Mouse (Mus musculus): Measurements from ENCODE around the gene Tm7sf3.

Gene Tm7sf3

DNA sequence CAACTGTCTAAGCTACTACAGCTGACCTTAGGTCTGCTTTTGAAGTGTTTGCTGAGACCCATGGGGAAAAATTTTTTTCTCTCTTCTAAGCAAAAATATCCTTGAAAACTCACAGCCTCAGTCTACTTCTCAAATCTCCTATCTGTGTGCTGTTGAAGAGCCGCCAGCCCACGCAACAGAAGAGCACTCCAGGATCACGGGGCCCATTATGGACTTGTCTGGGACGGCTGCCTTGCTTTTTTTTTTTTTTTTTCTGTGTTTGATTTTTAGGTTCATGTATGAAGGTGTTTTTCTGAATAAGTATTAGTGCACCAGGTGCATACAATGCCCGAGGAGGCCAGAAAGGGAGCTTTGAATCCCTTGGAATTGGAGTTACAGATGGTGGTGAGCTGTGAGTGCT, 6.1 kb downstream of the Tm7sf3 start:
- Histone ChIP-seq H3K36me3 (ENCODE audit: control insufficient read depth, insufficient read depth, low read length, poor library complexity, severe bottlenecking) (no peaks in the 10 kb centered on the region), H3K27me3 (ENCODE audit: control insufficient read depth, insufficient read depth, low read length, poor library complexity, severe bottlenecking) (no peaks in the 10 kb centered on the region)
- DNase-seq (ENCODE audit: low read depth, low spot score) = no peak

DNA sequence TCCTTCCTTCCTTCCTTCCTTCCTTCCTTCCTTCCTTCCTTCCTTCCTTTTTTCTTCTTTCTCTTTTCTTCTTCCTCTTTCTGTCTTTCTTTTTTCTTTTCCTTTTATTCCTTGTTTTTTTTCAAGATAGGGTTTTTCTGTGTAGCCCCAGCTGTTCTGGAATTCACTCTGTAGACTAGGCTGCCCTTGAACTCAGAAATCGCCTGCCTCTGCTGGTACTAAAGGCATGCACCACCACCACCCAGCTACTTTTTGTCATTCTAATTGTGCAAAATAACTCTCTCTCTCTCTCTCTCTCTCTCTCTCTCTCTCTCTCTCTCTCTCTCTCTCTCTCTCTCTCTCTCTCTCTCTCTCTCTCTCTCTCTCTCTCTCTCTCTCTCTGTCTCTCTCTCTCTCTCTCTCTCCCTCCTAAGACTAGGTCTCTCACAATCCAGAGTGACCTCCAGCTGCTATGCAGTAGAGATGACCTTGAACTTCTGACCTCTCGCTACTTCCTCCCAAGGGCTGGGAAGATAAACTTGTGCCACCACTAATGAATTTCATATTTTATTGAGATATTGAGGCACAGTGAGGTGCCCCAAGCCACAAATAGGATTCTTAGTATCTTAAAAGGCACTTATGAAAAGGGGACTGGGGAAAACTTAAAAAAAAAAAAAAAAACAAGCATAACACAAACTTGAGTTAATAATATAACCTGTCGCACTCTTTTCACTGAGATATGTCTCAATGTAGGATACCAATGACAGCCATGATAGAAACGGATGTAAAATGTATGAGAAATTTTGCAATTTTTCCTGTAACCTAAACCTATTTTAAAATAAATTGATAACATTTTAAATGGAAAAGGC, 7.6 kb downstream of the Tm7sf3 start:
- Histone ChIP-seq H3K36me3 (ENCODE audit: control insufficient read depth, insufficient read depth, low read length, poor library complexity, severe bottlenecking) (no peaks in the 10 kb centered on the region), H3K27me3 (ENCODE audit: control insufficient read depth, insufficient read depth, low read length, poor library complexity, severe bottlenecking) (no peaks in the 10 kb centered on the region)
- DNase-seq (ENCODE audit: low read depth, low spot score) = peak; percentile 39

DNA sequence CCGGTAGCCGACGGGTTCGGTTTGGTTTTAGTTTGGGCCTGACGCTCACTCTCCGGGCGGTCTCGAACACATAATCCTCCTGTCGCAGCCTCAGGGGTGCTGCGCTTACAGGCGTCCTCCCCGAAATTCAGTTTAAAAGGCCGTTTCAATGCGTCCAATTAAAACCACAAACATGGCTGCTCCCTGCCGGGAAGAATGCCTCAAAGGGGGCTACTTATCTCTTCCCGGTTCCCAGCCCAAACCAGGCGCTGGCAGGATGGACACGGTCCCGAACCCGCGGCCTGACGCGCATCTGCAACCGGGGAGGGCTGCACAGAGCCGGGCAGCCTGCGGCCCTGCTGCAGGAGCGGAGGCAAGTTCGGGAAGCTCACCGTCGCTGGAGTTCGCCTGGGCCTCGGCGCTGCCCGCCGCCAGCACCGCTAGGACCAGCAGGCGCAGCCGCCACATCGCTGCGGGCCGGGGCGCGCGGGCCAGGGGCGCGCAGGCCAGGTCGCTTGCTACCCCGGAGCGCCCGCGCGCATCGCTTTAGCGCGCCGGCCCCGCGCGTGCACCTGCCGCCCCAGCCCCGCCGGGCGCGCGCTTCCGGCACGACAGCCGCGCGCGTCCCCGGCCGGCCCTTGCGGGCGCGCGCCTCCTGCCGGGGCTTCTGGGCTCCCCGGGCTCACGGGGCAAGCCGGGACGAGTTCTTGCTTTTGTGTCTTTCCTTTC, 8.5 kb downstream of the Tm7sf3 start:
- no peaks in the 10 kb centered on the region for H3K36me3 ChIP-seq (ENCODE audit: control insufficient read depth, insufficient read depth, low read length, poor library complexity, severe bottlenecking)
- no peaks in the 10 kb centered on the region for H3K27me3 ChIP-seq (ENCODE audit: control insufficient read depth, insufficient read depth, low read length, poor library complexity, severe bottlenecking)
- DNase-seq (ENCODE audit: low read depth, low spot score) = peak; percentile 81

DNA sequence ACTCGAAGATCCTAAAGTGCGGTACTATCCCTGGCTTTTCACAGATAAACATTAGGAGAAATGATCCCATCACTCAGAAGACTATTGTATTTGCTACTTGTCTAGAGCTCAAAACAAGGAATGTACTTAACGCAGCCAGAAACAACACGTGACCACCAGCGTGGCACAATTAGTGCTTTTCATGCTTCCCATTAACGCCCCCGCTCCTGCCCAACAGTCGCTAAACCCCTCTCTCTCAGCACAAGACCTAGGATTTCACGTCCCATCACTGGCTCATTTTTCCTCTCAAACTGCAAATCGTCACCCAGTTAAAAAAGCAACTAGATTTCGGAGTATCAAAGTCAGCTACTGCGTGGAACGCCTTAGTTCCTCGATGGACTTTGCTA, 9.0 kb downstream of the Tm7sf3 start:
- DNase-seq (ENCODE audit: low read depth, low spot score) = no peak
- Histone ChIP-seq H3K36me3 (ENCODE audit: control insufficient read depth, insufficient read depth, low read length, poor library complexity, severe bottlenecking) (no peaks in the 10 kb centered on the region), H3K27me3 (ENCODE audit: control insufficient read depth, insufficient read depth, low read length, poor library complexity, severe bottlenecking) (no peaks in the 10 kb centered on the region)

DNA sequence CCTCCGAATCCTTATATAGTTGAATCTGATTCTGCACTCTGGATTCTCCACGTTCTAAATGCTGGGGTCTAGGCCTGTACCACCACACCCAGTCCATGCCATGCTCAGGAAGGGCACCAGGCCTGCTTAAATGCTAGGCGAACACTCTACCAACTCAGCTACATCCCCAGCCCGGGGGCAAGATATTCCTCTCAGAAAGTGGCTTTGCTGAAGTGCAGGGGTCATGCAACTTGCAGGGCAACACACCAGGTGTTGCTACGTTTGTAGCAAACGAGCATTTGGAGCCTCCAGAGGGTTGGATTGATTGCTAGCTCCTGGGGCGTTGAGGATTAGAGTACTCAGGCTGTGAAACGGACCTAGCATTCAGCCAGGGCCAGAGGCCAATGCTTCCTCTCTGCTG, 9.5 kb downstream of the Tm7sf3 start:
- H3K36me3 ChIP-seq (ENCODE audit: control insufficient read depth, insufficient read depth, low read length, poor library complexity, severe bottlenecking) = no peaks in the 10 kb centered on the region
- no peaks in the 10 kb centered on the region for H3K27me3 ChIP-seq (ENCODE audit: control insufficient read depth, insufficient read depth, low read length, poor library complexity, severe bottlenecking)
- no peak for DNase-seq (ENCODE audit: low read depth, low spot score)

DNA sequence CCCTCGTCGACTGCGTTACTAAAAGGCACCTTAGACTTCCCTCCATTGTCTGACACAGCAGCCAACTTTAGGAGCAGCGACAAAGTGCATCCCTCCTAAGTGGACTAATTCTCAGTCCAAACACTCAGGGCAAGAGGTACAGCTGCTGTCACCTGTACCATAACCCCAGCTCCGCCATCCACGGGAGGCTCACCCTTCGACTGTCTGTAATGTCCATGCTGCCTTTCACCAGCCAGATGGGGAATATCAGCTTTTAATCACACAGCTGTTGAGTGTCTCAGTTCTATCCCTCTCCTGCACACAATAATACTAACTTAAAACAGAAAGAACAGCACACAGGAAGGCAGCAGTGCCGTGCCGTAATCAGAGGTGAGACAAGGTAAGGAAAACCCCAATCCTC, 10.2 kb downstream of the Tm7sf3 start:
- H3K27me3 ChIP-seq (ENCODE audit: control insufficient read depth, insufficient read depth, low read length, poor library complexity, severe bottlenecking) = no peaks in the 10 kb centered on the region
- DNase-seq (ENCODE audit: low read depth, low spot score) = no peak
- H3K36me3 ChIP-seq (ENCODE audit: control insufficient read depth, insufficient read depth, low read length, poor library complexity, severe bottlenecking) = no peaks in the 10 kb centered on the region

DNA sequence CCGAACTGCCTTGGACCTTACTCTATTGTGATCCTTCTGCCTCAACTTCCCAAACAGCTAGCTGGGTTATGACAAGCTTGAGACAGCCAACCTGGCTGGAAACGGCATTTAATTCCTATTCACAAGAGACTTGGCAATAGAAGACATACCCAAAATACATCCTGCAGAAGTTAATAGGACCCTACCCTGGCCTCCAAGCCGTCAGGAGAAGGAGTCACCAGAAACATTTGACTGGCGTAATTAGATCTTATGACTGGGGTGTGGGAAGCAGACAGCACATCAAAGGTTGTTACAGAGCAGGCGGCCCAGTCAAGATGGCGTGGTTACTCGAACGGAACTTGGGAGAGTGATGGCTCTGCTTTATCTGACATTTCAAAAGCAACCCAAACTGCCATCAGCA, 10.8 kb downstream of the Tm7sf3 start:
- no peak for DNase-seq (ENCODE audit: low read depth, low spot score)
- Histone ChIP-seq H3K27me3 (ENCODE audit: control insufficient read depth, insufficient read depth, low read length, poor library complexity, severe bottlenecking) (no peaks in the 10 kb centered on the region), H3K36me3 (ENCODE audit: control insufficient read depth, insufficient read depth, low read length, poor library complexity, severe bottlenecking) (no peaks in the 10 kb centered on the region)

DNA sequence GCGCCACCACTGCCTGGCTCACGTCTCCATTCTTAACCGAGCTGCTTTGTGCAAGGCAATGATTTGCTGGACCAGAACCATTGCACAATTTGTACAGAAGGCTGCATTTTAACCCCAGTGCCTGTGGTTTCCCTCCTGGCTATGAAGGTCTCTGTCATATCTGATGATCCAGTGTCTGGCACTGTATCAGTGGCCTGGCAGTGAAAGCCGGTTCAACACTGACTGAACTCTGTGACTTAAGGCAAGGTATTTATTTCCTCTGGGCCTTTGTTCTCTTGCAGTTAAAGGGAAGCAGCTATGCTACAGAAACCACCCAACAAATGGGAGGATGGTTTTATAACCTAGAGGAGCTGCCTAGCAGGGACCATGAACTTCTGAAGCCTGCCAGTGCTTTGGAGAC, 11.7 kb downstream of the Tm7sf3 start:
- no peaks in the 10 kb centered on the region for H3K27me3 ChIP-seq (ENCODE audit: control insufficient read depth, insufficient read depth, low read length, poor library complexity, severe bottlenecking)
- no peaks in the 10 kb centered on the region for H3K36me3 ChIP-seq (ENCODE audit: control insufficient read depth, insufficient read depth, low read length, poor library complexity, severe bottlenecking)
- DNase-seq (ENCODE audit: low read depth, low spot score) = no peak

DNA sequence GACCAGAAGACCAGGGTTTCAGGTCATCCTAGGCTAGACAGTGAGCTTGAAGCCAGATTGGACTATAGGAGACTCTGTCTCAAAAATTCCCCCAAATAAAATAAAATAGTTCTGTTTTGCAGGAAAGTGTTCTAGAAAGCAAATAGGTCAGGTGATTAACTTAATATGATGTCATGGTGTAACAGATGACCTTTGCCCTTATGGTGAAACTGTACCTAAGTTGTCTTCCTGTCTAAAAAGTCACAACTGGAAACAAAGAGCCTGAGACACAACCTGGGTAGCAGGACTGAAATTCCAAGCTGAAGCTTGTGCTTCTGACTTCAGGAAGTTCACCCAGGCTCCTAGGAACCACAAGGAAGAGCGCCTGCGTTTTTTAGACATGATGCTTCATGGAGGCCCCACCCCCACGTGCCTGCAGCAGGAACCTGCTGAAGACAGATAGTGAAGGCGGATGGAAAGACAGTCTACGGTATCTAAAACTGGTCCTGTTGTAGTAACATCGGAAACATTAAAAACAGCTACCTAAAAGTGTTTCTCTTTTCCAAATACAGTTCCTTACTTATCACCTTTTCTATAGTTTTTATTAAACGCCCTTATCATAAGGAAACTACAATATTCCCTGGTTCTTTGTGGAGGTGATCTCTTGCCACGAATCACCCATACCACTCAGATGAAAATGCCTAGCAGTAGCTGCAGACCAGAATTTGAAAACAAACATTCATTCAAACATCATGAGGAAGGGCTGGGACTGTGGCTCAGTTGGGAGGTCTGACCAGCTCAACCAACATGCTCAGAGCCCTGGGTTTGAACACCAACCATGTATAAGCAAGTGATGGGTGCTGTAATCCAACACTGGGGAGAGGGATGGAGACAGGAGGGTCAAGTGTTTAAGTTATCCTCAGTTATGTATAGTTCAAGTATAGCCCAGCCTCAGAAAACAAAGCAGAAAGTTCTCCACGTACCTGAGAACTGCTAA, 12.6 kb downstream of the Tm7sf3 start:
- H3K36me3 ChIP-seq (ENCODE audit: control insufficient read depth, insufficient read depth, low read length, poor library complexity, severe bottlenecking) = no peaks in the 10 kb centered on the region
- DNase-seq (ENCODE audit: low read depth, low spot score) = no peak
- no peaks in the 10 kb centered on the region for H3K27me3 ChIP-seq (ENCODE audit: control insufficient read depth, insufficient read depth, low read length, poor library complexity, severe bottlenecking)

DNA sequence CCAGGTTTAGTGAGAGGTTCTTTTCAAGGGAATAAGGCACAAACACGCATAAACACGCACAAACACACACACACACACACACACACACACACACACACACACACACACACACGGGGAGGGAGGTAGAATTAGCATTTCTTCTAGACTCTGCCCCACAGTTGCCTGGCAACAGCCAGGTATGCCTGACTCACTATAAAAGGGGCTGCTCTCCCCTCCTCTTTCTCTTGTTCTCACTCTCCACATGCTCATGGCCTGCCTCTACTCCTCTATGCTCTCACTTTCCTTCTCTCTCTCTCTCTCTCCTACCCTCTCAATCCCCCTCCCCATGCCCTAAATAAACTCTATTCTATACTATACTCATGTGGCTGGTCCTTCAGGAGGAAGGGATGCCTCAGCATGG, 14.5 kb downstream of the Tm7sf3 start:
- DNase-seq (ENCODE audit: low read depth, low spot score) = no peak
- H3K36me3 ChIP-seq (ENCODE audit: control insufficient read depth, insufficient read depth, low read length, poor library complexity, severe bottlenecking) = no peaks in the 10 kb centered on the region; the same call in 1 of the 2 replicates
- H3K27me3 ChIP-seq (ENCODE audit: control insufficient read depth, insufficient read depth, low read length, poor library complexity, severe bottlenecking) = no peaks in the 10 kb centered on the region

DNA sequence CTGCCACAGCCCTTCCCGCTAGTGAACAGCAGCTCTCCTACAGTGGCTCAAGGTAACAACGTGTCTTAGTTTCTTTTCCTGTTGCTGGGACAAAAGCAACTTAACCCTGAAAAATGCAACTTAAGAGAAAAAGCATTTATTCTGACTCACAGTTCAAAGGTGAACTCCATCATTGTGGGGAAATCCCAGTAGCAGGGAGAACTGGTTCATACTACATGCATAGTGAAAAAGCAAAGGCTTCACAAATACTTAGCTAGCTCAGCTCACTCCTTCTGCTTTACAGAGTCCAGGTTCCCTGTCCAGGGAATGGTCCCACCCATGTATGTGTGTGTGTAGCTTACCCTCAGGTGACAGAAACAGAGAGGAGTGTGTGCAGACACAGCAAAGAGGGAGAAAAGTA, 26.0 kb downstream of the Tm7sf3 start:
- no peak for DNase-seq (ENCODE audit: low read depth, low spot score)
- Histone ChIP-seq H3K36me3 (ENCODE audit: control insufficient read depth, insufficient read depth, low read length, poor library complexity, severe bottlenecking) (no peaks in the 10 kb centered on the region; the same call in none of the 2 replicates), H3K27me3 (ENCODE audit: control insufficient read depth, insufficient read depth, low read length, poor library complexity, severe bottlenecking) (no peaks in the 10 kb centered on the region)

DNA sequence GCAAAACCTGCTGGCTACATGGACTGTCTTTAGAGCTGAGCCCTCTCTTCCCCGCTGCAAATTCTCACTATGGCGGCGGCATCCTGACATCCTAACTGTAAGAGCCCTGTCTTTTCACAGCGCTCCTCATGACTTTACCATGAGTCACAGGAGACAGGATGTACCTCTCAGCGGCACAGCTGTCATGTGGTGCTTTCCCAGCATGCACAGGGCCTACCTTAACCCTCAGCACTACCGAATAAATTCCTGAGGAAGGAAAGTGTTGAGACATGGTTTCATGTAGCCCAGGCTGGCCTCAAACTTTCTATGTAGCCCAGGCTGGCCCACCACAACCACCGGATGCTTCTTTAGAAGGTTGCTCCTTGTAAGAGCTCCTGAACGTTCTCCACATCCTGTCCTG, 26.7 kb downstream of the Tm7sf3 start:
- Histone ChIP-seq H3K27me3 (ENCODE audit: control insufficient read depth, insufficient read depth, low read length, poor library complexity, severe bottlenecking) (no peaks in the 10 kb centered on the region), H3K36me3 (ENCODE audit: control insufficient read depth, insufficient read depth, low read length, poor library complexity, severe bottlenecking) (no peaks in the 10 kb centered on the region; the same call in none of the 2 replicates)
- no peak for DNase-seq (ENCODE audit: low read depth, low spot score)

DNA sequence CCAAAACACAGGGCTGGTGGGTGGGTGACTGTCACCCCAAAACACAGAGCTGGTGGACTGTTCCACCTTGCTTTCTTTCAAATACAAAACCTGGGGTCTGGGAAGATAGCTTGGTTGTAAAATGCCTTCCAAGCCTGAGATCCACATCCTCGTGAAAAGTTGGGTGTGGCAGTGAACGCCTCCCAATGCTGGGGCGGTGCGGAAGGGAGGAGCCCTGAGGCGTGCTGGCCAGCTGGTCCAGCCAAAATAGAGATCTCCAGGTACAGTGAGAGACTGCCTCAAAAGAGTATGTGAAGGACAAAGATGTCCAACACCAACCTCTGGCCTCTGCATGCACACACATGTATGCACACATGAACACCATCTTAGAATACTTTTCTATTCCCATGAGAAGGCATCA, 28.1 kb downstream of the Tm7sf3 start:
- no peaks in the 10 kb centered on the region; the same call in none of the 2 replicates for H3K36me3 ChIP-seq (ENCODE audit: control insufficient read depth, insufficient read depth, low read length, poor library complexity, severe bottlenecking)
- DNase-seq (ENCODE audit: low read depth, low spot score) = no peak
- no peaks in the 10 kb centered on the region for H3K27me3 ChIP-seq (ENCODE audit: control insufficient read depth, insufficient read depth, low read length, poor library complexity, severe bottlenecking)

DNA sequence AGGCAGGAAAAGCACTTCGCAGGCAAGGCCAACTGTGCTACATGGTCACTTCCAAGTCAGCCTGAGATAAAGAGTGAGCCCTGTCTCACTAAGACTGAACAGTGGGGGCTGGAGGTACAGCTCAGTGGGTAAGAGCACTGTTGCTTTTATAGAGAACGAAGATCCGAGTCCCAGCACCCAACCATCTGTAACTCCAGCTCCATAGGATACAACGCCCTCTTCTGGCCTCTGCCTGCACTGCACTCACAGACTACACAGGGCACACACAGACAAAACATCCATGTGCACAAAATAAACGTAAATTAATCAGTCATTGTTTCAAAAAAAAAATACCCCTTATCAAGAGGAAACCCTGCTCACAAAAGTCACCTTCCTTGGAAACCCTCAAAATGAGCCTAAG, 28.7 kb downstream of the Tm7sf3 start:
- no peaks in the 10 kb centered on the region for H3K27me3 ChIP-seq (ENCODE audit: control insufficient read depth, insufficient read depth, low read length, poor library complexity, severe bottlenecking)
- no peaks in the 10 kb centered on the region; the same call in none of the 2 replicates for H3K36me3 ChIP-seq (ENCODE audit: control insufficient read depth, insufficient read depth, low read length, poor library complexity, severe bottlenecking)
- no peak for DNase-seq (ENCODE audit: low read depth, low spot score)

Data from splenic B cell, adult 2 months (primary cell).